Mouse (Mus musculus) thymus, adult 2 months (tissue): ENCODE measurements around the gene Radil. TPM values are rescaled to one million over a fixed set of nuclear protein-coding genes. Genes with fewer than 3 reads are reported as not detected.

Experiments used
- DNase-seq: peaks from one replicate; pipeline ENCODE4 v3.0.0; 2021
- H3K27ac ChIP-seq: fragments of 200-500 bp; 2 replicates; pipeline ENCODE4 v1.5.1; 2012; ENCODE audit warnings: low read length, control low read depth; ENCODE audit not compliant: control insufficient read depth, insufficient read depth
- H3K27me3 ChIP-seq: fragments of 200-500 bp; 2 replicates; pipeline ENCODE4 v1.6.1; 2012; ENCODE audit warnings: mild to moderate bottlenecking, low read length, moderate library complexity, mixed read lengths; ENCODE audit not compliant: control insufficient read depth, insufficient read depth
- H3K36me3 ChIP-seq: fragments of 200-500 bp; 2 replicates; pipeline ENCODE4 v1.6.1; 2012; ENCODE audit warnings: mild to moderate bottlenecking, low read length, moderate library complexity; ENCODE audit not compliant: control insufficient read depth, insufficient read depth
- H3K4me1 ChIP-seq: fragments of 200-500 bp; replicated peaks from 2 replicates; pipeline ENCODE4 v1.6.1; 2012; ENCODE audit warnings: low read length; ENCODE audit not compliant: control insufficient read depth, insufficient read depth
- H3K4me3 ChIP-seq: fragments of 200-500 bp; 2 replicates; pipeline ENCODE4 v1.5.1; 2012; ENCODE audit warnings: mild to moderate bottlenecking, low read length, control low read depth, moderate library complexity; ENCODE audit not compliant: control insufficient read depth, insufficient read depth
- CTCF ChIP-seq: fragments of 200-500 bp; IDR thresholded peaks from 2 replicates; pipeline ENCODE4 v1.5.1; 2012; ENCODE audit warnings: mild to moderate bottlenecking, control low read depth, low read length, moderate library complexity, borderline replicate concordance; ENCODE audit not compliant: control insufficient read depth, poor library complexity, insufficient read depth; ENCODE audit errors: extremely low read depth
- POLR2A ChIP-seq: fragments of 200-500 bp; IDR thresholded peaks from 2 replicates; pipeline ENCODE4 v1.6.1; 2012; ENCODE audit warnings: mild to moderate bottlenecking, low read length, control low read depth, moderate library complexity; ENCODE audit not compliant: control insufficient read depth, poor library complexity, insufficient read depth; ENCODE audit errors: extremely low read depth
- WGBS: fragments of 180-500 bp; shearing (Covaris S2); methylation state at CpG from one replicate; pipeline ENCODE4 v1.1.7; 2018; 5-methylcytosine and 5-hydroxymethylcytosine counted together
- polyA plus RNA-seq: library from polyadenylated mRNA; depleted of rRNA; stranded (reverse); fragments of >200 nt; gene quantifications from 2 replicates; pipeline ENCODE4 v1.2.3, GENCODE M21; 2012

The Radil gene
- polyA plus RNA-seq, 1 experiment, result 1.9 TPM

- TF ChIP-seq POLR2A, result no peak
- Histone ChIP-seq H3K27me3 (no peaks in the 10 kb centered on the region), H3K4me3 (no peak overlapping the region), H3K36me3 (no peaks in the 10 kb centered on the region), H3K27ac (no peak overlapping the region), H3K4me1 (no peaks in the 10 kb centered on the region)
- 36% methylated on average over 3 of the region's 3 CpGs for WGBS
- DNase-seq, result no peak
These were observed 46.7 kb downstream of the Radil start for GRCm38 (mm10) chr5:142504175-142504574.

- Histone ChIP-seq H3K36me3 (no peaks in the 10 kb centered on the region), H3K4me1 (no peaks in the 10 kb centered on the region), H3K27ac (no peak overlapping the region), H3K27me3 (no peaks in the 10 kb centered on the region), H3K4me3 (no peak overlapping the region)
- WGBS, result 8% methylated on average over 3 of the region's 3 CpGs
- DNase-seq, result peak; percentile 53
- no peak for TF ChIP-seq POLR2A
- TF ChIP-seq CTCF, result peak; percentile 47; the same call in 1 of the 2 replicates
These were observed 48.5 kb downstream of the Radil start for GRCm38 (mm10) chr5:142502414-142502813.

- TF ChIP-seq POLR2A (no peak), CTCF (no peak)
- Histone ChIP-seq H3K27ac (no peak overlapping the region), H3K27me3 (no peaks in the 10 kb centered on the region), H3K4me3 (no peak overlapping the region), H3K4me1 (no peaks in the 10 kb centered on the region), H3K36me3 (no peaks in the 10 kb centered on the region)
- no peak for DNase-seq
- 65% methylated on average over 10 of the region's 10 CpGs for WGBS
These were observed 50.0 kb downstream of the Radil start for GRCm38 (mm10) chr5:142500918-142501317.

- no peaks in the 10 kb centered on the region for H3K36me3 ChIP-seq
- no peak for TF ChIP-seq POLR2A
- TF ChIP-seq CTCF, result no peak
- H3K27ac ChIP-seq, result no peak overlapping the region
- no peak overlapping the region for H3K4me3 ChIP-seq
- no peaks in the 10 kb centered on the region for H3K27me3 ChIP-seq
- DNase-seq, result peak; percentile 38
- H3K4me1 ChIP-seq, result no peaks in the 10 kb centered on the region
- WGBS, result 40% methylated on average over 3 of the region's 3 CpGs
These were observed 51.9 kb downstream of the Radil start for GRCm38 (mm10) chr5:142498964-142499363.

- H3K4me3 ChIP-seq, result no peak overlapping the region
- no peaks in the 10 kb centered on the region for H3K36me3 ChIP-seq
- H3K27ac ChIP-seq, result no peak overlapping the region
- no peak for DNase-seq
- no peaks in the 10 kb centered on the region for H3K27me3 ChIP-seq
- 81% methylated on average over 14 of the region's 14 CpGs for WGBS
- no peaks in the 10 kb centered on the region for H3K4me1 ChIP-seq
- no peak for TF ChIP-seq CTCF
- no peak for TF ChIP-seq POLR2A
These were observed 55.4 kb downstream of the Radil start for GRCm38 (mm10) chr5:142495321-142496096.

- no peak for DNase-seq
- WGBS, result 82% methylated on average over 3 of the region's 3 CpGs
- H3K36me3 ChIP-seq, result no peaks in the 10 kb centered on the region
These were observed 57.6 kb downstream of the Radil start for GRCm38 (mm10) chr5:142493307-142493706.

GRCm38 (mm10) chr5:142489955-142490707 lies 60.8 kb downstream of the Radil start:
- H3K4me3 ChIP-seq, result no peak overlapping the region
- no peak overlapping the region for H3K27ac ChIP-seq
- H3K4me1 ChIP-seq, result no peaks in the 10 kb centered on the region
- no peaks in the 10 kb centered on the region for H3K27me3 ChIP-seq
- 63% methylated on average over 9 of the region's 9 CpGs for WGBS
- H3K36me3 ChIP-seq, result no peaks in the 10 kb centered on the region
- no peak for DNase-seq
- TF ChIP-seq CTCF (no peak), POLR2A (no peak)

More at GRCm38 (mm10) chr5:142493307-142493706, 57.6 kb downstream of the Radil start:
- no peaks in the 10 kb centered on the region for H3K27me3 ChIP-seq
- no peaks in the 10 kb centered on the region for H3K4me1 ChIP-seq
- H3K4me3 ChIP-seq, result no peak overlapping the region
- no peak for TF ChIP-seq CTCF
- TF ChIP-seq POLR2A, result no peak
- H3K27ac ChIP-seq, result no peak overlapping the region
